31 mouse cellular contexts compared by ENCODE assay signal in genomic region chr3:27611986-27612385, GRCm38 (mm10).
"Had no signal": no experiment of that assay in that cellular context is flagged by ENCODE, and none has a peak within 500 bp of the region (broad histone marks: within the 10 kb centered on the region; RNA-seq: fewer than 3 reads in every experiment).

No protein-coding gene starts in this region.

- H3K4me1 ChIP-seq: megakaryocyte, embryonic 14.5 days had no signal

- ATAC-seq: lung, postnatal 0 days; midbrain, embryonic 13.5 days; midbrain, embryonic 15.5 days; midbrain, embryonic 16.5 days had no signal

- H3K9me3 ChIP-seq: limb, embryonic 10.5 days; limb, embryonic 12.5 days; limb, embryonic 13.5 days; limb, embryonic 15.5 days; liver, embryonic 13.5 days; liver, embryonic 15.5 days; lung, embryonic 15.5 days; megakaryocyte, embryonic 14.5 days; midbrain, embryonic 10.5 days; midbrain, embryonic 12.5 days; midbrain, embryonic 13.5 days; midbrain, embryonic 15.5 days; neural tube, embryonic 12.5 days; neural tube, embryonic 13.5 days had no signal

- H3K27ac ChIP-seq: left cerebral cortex, adult 2 months; limb, embryonic 10.5 days; limb, embryonic 12.5 days; limb, embryonic 13.5 days; liver, embryonic 13.5 days; liver, embryonic 14.5 days; liver, embryonic 15.5 days; macrophage; midbrain, embryonic 10.5 days; midbrain, embryonic 12.5 days; midbrain, embryonic 13.5 days; midbrain, embryonic 15.5 days; neural tube, embryonic 12.5 days; neural tube, embryonic 13.5 days had no signal

- H3K27me3 ChIP-seq: limb, embryonic 12.5 days; limb, embryonic 13.5 days; limb, embryonic 15.5 days; liver, embryonic 13.5 days; liver, embryonic 15.5 days; lung, embryonic 15.5 days; midbrain, embryonic 12.5 days; midbrain, embryonic 13.5 days; midbrain, embryonic 15.5 days; neural tube, embryonic 12.5 days; neural tube, embryonic 13.5 days had no signal

- H3K4me3 ChIP-seq: left cerebral cortex, adult 2 months; limb, embryonic 10.5 days; limb, embryonic 12.5 days; limb, embryonic 13.5 days; limb, embryonic 15.5 days; liver, embryonic 13.5 days; liver, embryonic 15.5 days; lung, embryonic 15.5 days; megakaryocyte, embryonic 14.5 days; midbrain, embryonic 10.5 days; midbrain, embryonic 12.5 days; midbrain, embryonic 13.5 days; midbrain, embryonic 15.5 days; myocyte; neural tube, embryonic 12.5 days; neural tube, embryonic 13.5 days had no signal

- H3K4me2 ChIP-seq: limb, embryonic 12.5 days; limb, embryonic 13.5 days; limb, embryonic 15.5 days; liver, embryonic 11.5 days; liver, embryonic 13.5 days; liver, embryonic 15.5 days; lung, embryonic 14.5 days; lung, embryonic 15.5 days; midbrain, embryonic 11.5 days; midbrain, embryonic 12.5 days; midbrain, embryonic 13.5 days; midbrain, embryonic 15.5 days; neural tube, embryonic 12.5 days; neural tube, embryonic 13.5 days had no signal

- DNase-seq: left cerebral cortex, postnatal 4 days; liver, embryonic 13.5 days; lung, adult 18-20 months; lung, adult 2 months; lung, embryonic 14.5 days; lung, postnatal 10 days; lung, postnatal 14 days; lung, postnatal 36 days; lung, postnatal 4 days; midbrain, embryonic 14.5 days had no signal

- H3K36me3 ChIP-seq: limb, embryonic 10.5 days; limb, embryonic 12.5 days; liver, embryonic 13.5 days; liver, embryonic 15.5 days; midbrain, embryonic 12.5 days; midbrain, embryonic 13.5 days; midbrain, embryonic 15.5 days; neural tube, embryonic 12.5 days; neural tube, embryonic 13.5 days had no signal

- H3K9ac ChIP-seq: limb, embryonic 12.5 days; limb, embryonic 13.5 days; limb, embryonic 15.5 days; liver, embryonic 13.5 days; liver, embryonic 14.5 days; liver, embryonic 15.5 days; lung, embryonic 14.5 days; lung, embryonic 15.5 days; midbrain, embryonic 12.5 days; midbrain, embryonic 13.5 days; midbrain, embryonic 15.5 days; neural tube, embryonic 12.5 days; neural tube, embryonic 13.5 days had no signal
